Mouse (Mus musculus) liver, embryonic 14.5 days (tissue): ENCODE measurements around the gene Per3. TPM values are rescaled to one million over a fixed set of nuclear protein-coding genes. Genes with fewer than 3 reads are reported as not detected.

ENCODE experiments used
- ATAC-seq: fragments of 200-750 bp; cut with Nextera tagmentation; 2 replicates; pipeline ENCODE4 v1.8.0; 2017; ENCODE audit warnings: moderate number of reproducible peaks, mild to moderate bottlenecking, moderate library complexity; ENCODE audit not compliant: insufficient read depth
- DNase-seq, 3 experiments: peaks; one replicate each; pipeline ENCODE4 v3.0.0-alpha.2; 2012 to 2013; ENCODE audit warnings: low read depth in 3 of 3, low spot score in 3 of 3
- H3K27ac ChIP-seq: fragments of 300-500 bp; sonication (generic); 2 replicates; pipeline ENCODE4 v1.5.1; 2014; ENCODE audit warnings: moderate library complexity, mild to moderate bottlenecking, control low read depth, inconsistent platforms
- H3K27me3 ChIP-seq: fragments of 300-500 bp; sonication (generic); 2 replicates; pipeline ENCODE4 v1.6.1; 2014; ENCODE audit warnings: mild to moderate bottlenecking, low read length, moderate library complexity; ENCODE audit not compliant: control insufficient read depth, insufficient read depth
- H3K36me3 ChIP-seq: fragments of 300-500 bp; sonication (generic); replicated peaks from 2 replicates; pipeline ENCODE4 v1.6.1; 2014; ENCODE audit warnings: low read depth; ENCODE audit not compliant: control insufficient read depth, insufficient read depth
- H3K4me1 ChIP-seq, 2 experiments: fragments of 200-500 bp in 1 of 2; fragments of 300-500 bp in 1 of 2; sonication (generic) in 1 of 2; replicated peaks; 2 replicates each; pipeline ENCODE4 v1.6.1; 2012 to 2014; ENCODE audit warnings: antibody characterized with exemption in 1 of 2, inconsistent platforms in 1 of 2, low read length in 1 of 2; ENCODE audit not compliant: control insufficient read depth in 2 of 2, insufficient read depth in 2 of 2
- H3K4me2 ChIP-seq: fragments of 300-500 bp; sonication (generic); 2 replicates; pipeline ENCODE4 v1.6.1; 2014; ENCODE audit warnings: low read depth, mild to moderate bottlenecking, control low read depth, moderate library complexity
- H3K4me3 ChIP-seq, 2 experiments: fragments of 200-500 bp in 1 of 2; fragments of 300-500 bp in 1 of 2; sonication (generic) in 1 of 2; 2 replicates each; pipeline ENCODE4 v1.5.1; 2012 to 2014; ENCODE audit warnings: low read depth in 2 of 2, low read length in 2 of 2, mild to moderate bottlenecking in 2 of 2, control low read depth in 1 of 2, inconsistent platforms in 1 of 2, moderate library complexity in 1 of 2; ENCODE audit not compliant: insufficient read depth in 1 of 2
- H3K9ac ChIP-seq: fragments of 300-500 bp; sonication (generic); replicated peaks from 2 replicates; pipeline ENCODE4 v1.6.1; 2014; ENCODE audit warnings: mild to moderate bottlenecking, control low read depth, moderate library complexity
- H3K9me3 ChIP-seq: fragments of 300-500 bp; sonication (generic); 2 replicates; pipeline ENCODE4 v1.6.1; 2016; ENCODE audit warnings: low read length, mixed read lengths; ENCODE audit not compliant: control insufficient read depth
- CTCF ChIP-seq: IDR thresholded peaks from 2 replicates; pipeline ENCODE4 v1.5.1; 2016; ENCODE audit warnings: antibody characterized with exemption, low read depth, control low read depth
- EP300 ChIP-seq: IDR thresholded peaks from 2 replicates; pipeline ENCODE4 v1.6.1; 2016; ENCODE audit warnings: antibody characterized with exemption, low read depth
- WGBS: fragments of 180-500 bp; shearing (Covaris S2); extraction: QIAGEN DNeasy Blood & Tissue Kit; methylation state at CpG from one replicate; pipeline ENCODE4 v1.1.7; 2014; ENCODE audit not compliant: insufficient replicate concordance; 5-methylcytosine and 5-hydroxymethylcytosine counted together
- polyA plus RNA-seq, 2 experiments: library from polyadenylated mRNA; depleted of rRNA in 1 of 2; stranded (reverse) in 1 of 2; unstranded in 1 of 2; fragments of >200 nt; fragmentation: Nextera tagmentation in 1 of 2; extraction: Ambion mirVana in 1 of 2; gene quantifications; 2 replicates each; pipeline versions ENCODE4 v1.2.1 to v1.2.3; 2012 to 2014

Gene Per3
- polyA plus RNA-seq, 2 experiments = 2.2 to 2.9 TPM

DNA sequence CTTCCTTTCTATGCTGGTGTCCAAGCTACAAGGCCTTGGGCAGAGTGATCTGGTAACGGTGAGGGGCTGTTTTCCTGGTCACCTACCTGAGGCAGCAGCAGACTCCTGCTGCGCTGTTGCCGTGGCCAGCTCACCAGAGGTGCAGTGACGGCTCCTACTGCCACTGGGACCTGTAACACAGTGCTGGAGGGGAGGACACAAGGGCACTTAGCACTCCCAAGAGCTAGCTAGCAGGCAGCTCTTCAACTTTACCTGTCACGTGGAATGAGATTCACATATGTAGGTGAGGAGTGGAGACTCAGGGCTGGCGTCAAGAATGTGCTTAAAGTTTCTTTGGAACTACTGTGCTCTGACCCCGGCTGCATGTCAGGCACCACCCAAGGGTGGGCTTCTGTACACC lies 34.1 kb downstream of the Per3 start:
- Histone ChIP-seq H3K4me1 (no peaks in the 10 kb centered on the region), H3K36me3 (no peaks in the 10 kb centered on the region), H3K4me2 (no peak overlapping the region), H3K27ac (no peak overlapping the region), H3K9me3 (no peaks in the 10 kb centered on the region), H3K27me3 (no peaks in the 10 kb centered on the region), H3K9ac (no peak overlapping the region), H3K4me3 (no peak overlapping the region)
- ATAC-seq (no peak), DNase-seq (no peak)
- TF ChIP-seq CTCF = no peak
- no peak for TF ChIP-seq EP300
- 71% methylated on average over 7 of the region's 7 CpGs for WGBS

DNA sequence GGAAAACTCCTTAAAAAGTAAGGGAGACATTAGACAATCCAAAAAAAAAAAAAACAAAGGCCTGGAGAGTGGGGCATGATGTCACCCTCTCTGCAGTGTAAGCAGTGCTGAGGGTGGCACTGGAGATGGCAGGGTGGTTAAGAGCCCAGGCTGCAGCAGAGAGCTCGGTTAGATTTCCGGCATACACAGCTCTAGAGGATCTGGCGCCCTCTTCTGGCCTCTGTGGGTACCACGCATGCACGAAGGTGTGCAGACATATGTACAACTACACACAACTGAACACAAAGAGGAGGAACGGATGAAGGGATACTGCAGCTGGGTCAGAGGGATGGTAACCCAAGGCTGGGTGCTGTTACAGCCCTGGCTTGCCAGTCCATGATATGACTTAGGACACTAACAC lies 37.5 kb downstream of the Per3 start:
- TF ChIP-seq EP300 (no peak), CTCF (peak; percentile 83)
- DNase-seq = peak in 1 of 3 experiments; percentile 11
- Histone ChIP-seq H3K4me2 (no peak overlapping the region), H3K4me1 (no peaks in the 10 kb centered on the region), H3K4me3 (no peak overlapping the region), H3K9me3 (no peaks in the 10 kb centered on the region), H3K36me3 (no peaks in the 10 kb centered on the region), H3K27ac (no peak overlapping the region), H3K27me3 (no peaks in the 10 kb centered on the region), H3K9ac (no peak overlapping the region)
- no peak for ATAC-seq
- WGBS = 45% methylated on average over 6 of the region's 6 CpGs

DNA sequence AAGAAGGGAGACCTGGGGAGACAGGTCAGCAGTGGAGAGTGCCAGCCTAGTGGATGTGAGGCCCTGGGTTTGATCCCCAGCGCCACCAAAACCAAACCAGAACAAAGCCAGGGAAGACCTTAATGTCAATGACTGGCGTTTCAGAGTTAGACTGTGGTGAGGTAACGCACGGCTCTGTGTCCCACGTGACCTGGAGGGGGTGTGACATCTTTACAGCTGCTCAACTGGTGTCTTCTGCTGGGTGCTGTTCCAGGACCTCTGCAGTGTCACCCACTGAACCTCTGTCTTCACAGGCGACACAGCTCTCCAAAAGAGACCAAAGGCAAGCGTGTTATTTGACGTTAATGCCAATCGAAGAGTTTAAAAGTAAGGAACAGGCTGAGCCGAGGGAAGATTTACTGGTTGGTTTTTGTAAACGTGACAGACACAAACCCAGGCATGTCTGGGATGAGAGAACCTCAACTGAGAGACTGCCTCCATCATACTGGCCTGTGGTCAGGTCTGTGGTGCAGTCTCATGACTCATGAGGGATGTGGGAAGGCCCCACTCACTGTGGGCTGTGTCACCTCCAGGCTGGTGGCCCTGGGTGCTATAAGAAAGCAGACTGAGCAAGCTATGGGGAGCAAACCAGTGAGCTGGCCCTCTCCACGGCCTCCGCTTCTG lies 38.7 kb downstream of the Per3 start:
- 63% methylated on average over 13 of the region's 13 CpGs for WGBS
- TF ChIP-seq CTCF (no peak), EP300 (no peak)
- H3K9ac ChIP-seq = no peak overlapping the region
- no peak overlapping the region for H3K4me3 ChIP-seq
- ATAC-seq (no peak), DNase-seq (peak in 1 of 3 experiments; percentile 10)
- no peaks in the 10 kb centered on the region for H3K27me3 ChIP-seq
- no peaks in the 10 kb centered on the region for H3K9me3 ChIP-seq
- H3K27ac ChIP-seq = no peak overlapping the region
- H3K4me2 ChIP-seq = no peak overlapping the region
- no peaks in the 10 kb centered on the region for H3K36me3 ChIP-seq
- no peaks in the 10 kb centered on the region for H3K4me1 ChIP-seq

DNA sequence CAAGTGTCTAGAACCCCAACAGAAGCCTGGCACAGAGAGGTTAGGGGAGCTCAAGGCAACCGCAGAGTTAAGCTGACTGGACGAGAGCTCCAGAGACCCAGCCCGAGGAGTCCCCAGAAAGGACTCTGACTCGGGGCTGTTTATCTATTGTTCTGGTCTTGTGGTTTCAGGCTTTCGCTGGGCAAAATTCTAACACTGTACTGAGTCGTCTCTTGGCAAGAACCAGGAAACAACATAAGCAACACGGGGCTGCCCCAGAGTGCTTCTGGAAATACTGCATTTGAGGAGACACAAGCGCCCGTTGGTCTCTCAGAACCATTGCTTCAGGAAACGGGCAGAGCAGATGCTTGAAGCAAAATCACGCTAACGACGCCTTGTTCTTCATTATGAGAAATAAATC lies 43.1 kb downstream of the Per3 start:
- no peak overlapping the region for H3K4me2 ChIP-seq
- H3K9me3 ChIP-seq = no peaks in the 10 kb centered on the region
- no peak overlapping the region for H3K9ac ChIP-seq
- DNase-seq = no peak
- no peaks in the 10 kb centered on the region for H3K4me1 ChIP-seq
- 23% methylated on average over 13 of the region's 13 CpGs for WGBS
- H3K36me3 ChIP-seq = no peaks in the 10 kb centered on the region
- H3K27me3 ChIP-seq = no peaks in the 10 kb centered on the region
- TF ChIP-seq CTCF = no peak
- TF ChIP-seq EP300 = no peak
- H3K4me3 ChIP-seq = no peak overlapping the region
- no peak overlapping the region for H3K27ac ChIP-seq
- no peak for ATAC-seq

DNA sequence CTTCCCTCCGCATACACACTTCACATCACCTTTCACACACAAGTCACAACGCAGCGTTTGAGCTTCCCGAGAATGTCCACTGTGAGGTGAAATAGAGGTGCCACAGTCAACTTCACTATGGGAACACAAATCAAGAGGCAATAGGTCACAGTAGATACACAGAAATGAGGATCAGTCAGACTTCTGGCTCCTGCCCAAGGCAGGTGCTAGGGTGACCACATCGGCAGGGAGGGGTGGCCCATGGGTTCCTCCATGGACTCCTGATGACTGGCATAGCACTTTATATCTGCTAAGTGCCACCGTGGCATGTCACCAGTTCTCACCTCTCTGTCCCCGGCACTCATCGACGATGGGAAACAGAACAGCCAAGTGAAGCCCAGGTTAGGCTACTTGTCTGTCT lies 45.8 kb downstream of the Per3 start:
- DNase-seq (no peak), ATAC-seq (no peak)
- Histone ChIP-seq H3K4me2 (no peak overlapping the region), H3K36me3 (no peaks in the 10 kb centered on the region), H3K27ac (no peak overlapping the region), H3K4me1 (no peaks in the 10 kb centered on the region), H3K27me3 (no peaks in the 10 kb centered on the region), H3K9ac (no peak overlapping the region), H3K4me3 (no peak overlapping the region), H3K9me3 (no peaks in the 10 kb centered on the region)
- no peak for TF ChIP-seq EP300
- no peak for TF ChIP-seq CTCF
- WGBS = 77% methylated on average over 9 of the region's 9 CpGs
